Mouse (Mus musculus): ENCODE measurements around the gene Rundc1. TPM values are rescaled to one million over a fixed set of nuclear protein-coding genes. Genes with fewer than 3 reads are reported as not detected.
A peak's percentile ranks its signal among the peaks of the same experiment; 100 is the strongest.
"Not testable (repeated sequence)": the region's sequence is repeated elsewhere in the genome, so short reads cannot be mapped to it uniquely, and the experiment has no call there.

Rundc1 gene
- total RNA-seq, 2 experiments from 2014 or later = 7.3 to 8.8 TPM

GRCm38 (mm10) chr11:101424105-101424851 lies 607 bp upstream of the Rundc1 start, which contains the start of gene Gm27029:
Gm27029 (minus strand) TSS chr11:101424796.
- peak; percentile 70 for DNase-seq
- Histone ChIP-seq H3K4me3 (peak within 1 kb of the TSS; percentile 84), H3K27ac (peak within 1 kb of the TSS; percentile 95)
- TF ChIP-seq CTCF (IDR thresholded peaks at IDR 0.05) = no peak
- intact Hi-C loops (cut with DNase I) = no loop called here

GRCm38 (mm10) chr11:101426165-101426564 lies 1.3 kb downstream of the Rundc1 start:
- Histone ChIP-seq H3K27ac (no peak overlapping the region), H3K4me3 (peak overlapping the region; percentile 84)
- no peak for DNase-seq
- intact Hi-C loops (cut with DNase I) = no loop called here
- no peak for TF ChIP-seq CTCF (IDR thresholded peaks at IDR 0.05)

GRCm38 (mm10) chr11:101431327-101431726 lies 6.4 kb downstream of the Rundc1 start:
- no peak for TF ChIP-seq CTCF (IDR thresholded peaks at IDR 0.05)
- H3K27ac ChIP-seq = no peak overlapping the region
- no peak for DNase-seq
- intact Hi-C loops (cut with DNase I) = no loop called here
- no peak overlapping the region for H3K4me3 ChIP-seq

GRCm38 (mm10) chr11:101433396-101433795 lies 8.5 kb downstream of the Rundc1 start:
- no peak overlapping the region for H3K27ac ChIP-seq
- no peak overlapping the region for H3K4me3 ChIP-seq
- intact Hi-C loops (cut with DNase I) = no loop called here
- no peak for TF ChIP-seq CTCF (IDR thresholded peaks at IDR 0.05)
- no peak for DNase-seq

GRCm38 (mm10) chr11:101435831-101436230 lies 10.9 kb downstream of the Rundc1 start:
- TF ChIP-seq CTCF (IDR thresholded peaks at IDR 0.05) = no peak

GRCm38 (mm10) chr11:101436916-101437315 lies 12.0 kb downstream of the Rundc1 start:
- intact Hi-C loops (cut with DNase I) = no loop called here
- Histone ChIP-seq H3K27ac (no peak overlapping the region), H3K4me3 (no peak overlapping the region)
- no peak for TF ChIP-seq CTCF (IDR thresholded peaks at IDR 0.05)
- no peak for DNase-seq

More at GRCm38 (mm10) chr11:101435831-101436230, 10.9 kb downstream of the Rundc1 start:
- intact Hi-C loops (cut with DNase I) = no loop called here
- DNase-seq = no peak
- H3K4me3 ChIP-seq = no peak overlapping the region
- no peak overlapping the region for H3K27ac ChIP-seq

- DNase-seq; H3K27ac ChIP-seq; intact Hi-C loops (cut with DNase I); H3K4me3 ChIP-seq: not testable (repeated sequence)
Measured at GRCm38 (mm10) chr11:101438006-101438405, 13.1 kb downstream of the Rundc1 start.

- peak overlapping the region; percentile 49 for H3K4me3 ChIP-seq
- DNase-seq; intact Hi-C loops (cut with DNase I): not testable (repeated sequence)
- H3K27ac ChIP-seq = peak overlapping the region; percentile 71
Measured at GRCm38 (mm10) chr11:101441450-101442126, 16.7 kb downstream of the Rundc1 start.

GRCm38 (mm10) chr11:101442127-101442693 lies 17.3 kb downstream of the Rundc1 start, which contains the start of gene Rpl27:
Rpl27 (plus strand) TSS chr11:101442298.
- Histone ChIP-seq H3K4me3 (peak within 1 kb of the TSS; percentile 89), H3K27ac (peak within 1 kb of the TSS; percentile 92)
- DNase-seq = peak; percentile 97
- peak; percentile 64 for TF ChIP-seq CTCF (IDR thresholded peaks at IDR 0.05)
- intact Hi-C loops (cut with DNase I) = no loop called here

- intact Hi-C loops (cut with DNase I) = no loop called here
- peak overlapping the region; percentile 89 for H3K4me3 ChIP-seq
- peak overlapping the region; percentile 92 for H3K27ac ChIP-seq
- no peak for DNase-seq
- TF ChIP-seq CTCF (IDR thresholded peaks at IDR 0.05) = no peak
Measured at GRCm38 (mm10) chr11:101442760-101443159, 17.9 kb downstream of the Rundc1 start.

GRCm38 (mm10) chr11:101446319-101446718 lies 21.4 kb downstream of the Rundc1 start:
- Histone ChIP-seq H3K27ac (no peak overlapping the region), H3K4me3 (no peak overlapping the region)
- intact Hi-C loops (cut with DNase I) = no loop called here
- no peak for TF ChIP-seq CTCF (IDR thresholded peaks at IDR 0.05)
- DNase-seq = no peak

GRCm38 (mm10) chr11:101446860-101447259 lies 22.0 kb downstream of the Rundc1 start:
- intact Hi-C loops (cut with DNase I); H3K4me3 ChIP-seq; H3K27ac ChIP-seq; DNase-seq: not testable (repeated sequence)

- intact Hi-C loops (cut with DNase I) = no loop called here
- Histone ChIP-seq H3K27ac (peak overlapping the region; percentile 90), H3K4me3 (peak overlapping the region; percentile 85)
- TF ChIP-seq CTCF (IDR thresholded peaks at IDR 0.05) = no peak
- no peak for DNase-seq
Measured at GRCm38 (mm10) chr11:101447786-101448185, 22.9 kb downstream of the Rundc1 start.
